Mouse (Mus musculus) cerebellum, adult 2 months (tissue): Measurements from ENCODE around the gene Timm8a2. TPM values are rescaled to one million over a fixed set of nuclear protein-coding genes. Genes with fewer than 3 reads are reported as not detected.

Experiments used
- DNase-seq, 2 experiments: peaks; one replicate each; pipeline ENCODE4 v3.0.0; 2021
- H3K27ac ChIP-seq: fragments of 200-500 bp; 2 replicates; pipeline ENCODE4 v1.5.1; 2012; ENCODE audit warnings: low read length, control low read depth, inconsistent platforms; ENCODE audit not compliant: insufficient read depth
- H3K27me3 ChIP-seq: fragments of 200-500 bp; 2 replicates; pipeline ENCODE4 v1.6.1; 2012; ENCODE audit warnings: inconsistent platforms, mild to moderate bottlenecking, low read length, moderate library complexity; ENCODE audit not compliant: control insufficient read depth, insufficient read depth
- H3K4me1 ChIP-seq: fragments of 200-500 bp; 2 replicates; pipeline ENCODE4 v1.6.1; 2011; ENCODE audit warnings: low read length; ENCODE audit not compliant: control insufficient read depth, insufficient read depth
- H3K4me3 ChIP-seq: fragments of 200-500 bp; replicated peaks from 2 replicates; pipeline ENCODE3; 2011; ENCODE audit warnings: mild to moderate bottlenecking, low read depth, low read length, control low read depth; ENCODE audit not compliant: insufficient read depth
- CTCF ChIP-seq: fragments of 200-500 bp; IDR thresholded peaks from 2 replicates; pipeline ENCODE4 v1.5.1; 2011; ENCODE audit warnings: low read depth, mild to moderate bottlenecking, control low read depth, low read length, moderate library complexity, borderline replicate concordance; ENCODE audit not compliant: insufficient read depth
- POLR2A ChIP-seq: fragments of 200-500 bp; IDR thresholded peaks from 2 replicates; pipeline ENCODE4 v1.6.1; 2011; ENCODE audit warnings: low read length, control low read depth, borderline replicate concordance; ENCODE audit not compliant: insufficient read depth
- WGBS: fragments of 180-500 bp; shearing (Covaris S2); methylation state at CpG from one replicate; pipeline ENCODE4 v1.1.7; 2018; 5-methylcytosine and 5-hydroxymethylcytosine counted together
- polyA plus RNA-seq: library from polyadenylated mRNA; depleted of rRNA; stranded (reverse); fragments of >200 nt; gene quantifications from 2 replicates; pipeline ENCODE4 v1.2.3, GENCODE M21; 2012; rRNA removed

The Timm8a2 gene
- 0.28 and 0.29 TPM in 2 replicates for polyA plus RNA-seq

- no peak for TF ChIP-seq CTCF
- no peak for TF ChIP-seq POLR2A
- no peaks in the 10 kb centered on the region for H3K27me3 ChIP-seq
- H3K4me1 ChIP-seq = no peaks in the 10 kb centered on the region
- no peak within 1 kb of the TSS for H3K27ac ChIP-seq
- H3K4me3 ChIP-seq = no peak within 1 kb of the TSS
- DNase-seq = no peak
- 90% methylated on average over 13 of the region's 13 CpGs for WGBS
Observed at GRCm38 (mm10) chr14:122034451-122034850, at the start of gene Timm8a2. Gene Timm8a2 (plus strand): TSS chr14:122034674.

- TF ChIP-seq CTCF = no peak
- no peak for TF ChIP-seq POLR2A
- WGBS = 87% methylated on average over 3 of the region's 3 CpGs
- no peak overlapping the region for H3K27ac ChIP-seq
- H3K27me3 ChIP-seq = no peaks in the 10 kb centered on the region
- no peak for DNase-seq
- no peak overlapping the region for H3K4me3 ChIP-seq
- peaks cover 4% of the 10 kb centered on the region for H3K4me1 ChIP-seq
Observed at GRCm38 (mm10) chr14:121985477-121985876, 49.0 kb upstream of the Timm8a2 start.

DNA sequence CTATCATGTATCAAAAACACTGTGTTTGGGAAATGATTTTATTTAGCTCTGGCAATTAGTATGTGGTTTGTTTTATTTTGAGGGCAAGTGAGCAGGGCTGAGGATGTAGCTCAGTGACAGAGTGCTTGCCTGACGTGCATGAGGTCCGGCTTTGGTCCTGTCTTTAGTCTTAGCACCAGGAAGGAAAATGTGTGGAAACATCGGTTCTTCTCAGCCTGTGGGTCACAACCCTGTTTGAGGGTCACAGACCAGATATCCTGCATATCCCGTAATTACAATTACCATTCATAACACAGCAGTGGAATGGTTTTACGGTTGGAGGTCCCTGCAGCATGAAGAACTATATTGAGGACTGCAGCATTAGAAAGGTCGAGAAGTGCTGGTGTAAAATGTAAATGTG, 48.4 kb upstream of the Timm8a2 start:
- Histone ChIP-seq H3K27ac (no peak overlapping the region), H3K4me3 (no peak overlapping the region), H3K4me1 (peaks cover 2% of the 10 kb centered on the region), H3K27me3 (no peaks in the 10 kb centered on the region)
- 93% methylated on average over 6 of the region's 6 CpGs for WGBS
- TF ChIP-seq POLR2A (no peak), CTCF (no peak)
- DNase-seq = no peak

DNA sequence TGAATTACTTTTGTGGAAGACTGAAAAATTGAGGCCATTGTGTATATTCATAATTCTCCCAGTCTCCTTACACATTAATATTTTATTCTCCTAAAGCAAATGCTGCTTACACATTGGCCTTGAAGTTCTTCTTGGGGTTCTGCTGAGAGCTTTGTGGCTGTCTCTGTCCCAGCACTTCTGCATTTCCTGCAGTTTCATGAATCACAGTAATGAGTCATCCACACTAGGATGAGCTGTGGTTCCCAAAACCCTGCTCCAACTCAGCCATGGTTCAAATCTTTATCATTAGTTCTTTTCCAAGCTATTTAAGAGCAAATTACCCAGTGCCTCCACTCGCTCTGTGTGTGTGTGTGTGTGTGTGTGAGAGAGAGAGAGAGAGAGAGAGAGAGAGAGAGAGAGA, 47.2 kb upstream of the Timm8a2 start:
- no peak for DNase-seq

GRCm38 (mm10) chr14:121987691-121988090, 46.8 kb upstream of the Timm8a2 start:
- H3K27me3 ChIP-seq = no peaks in the 10 kb centered on the region
- TF ChIP-seq POLR2A = no peak
- no peak for TF ChIP-seq CTCF
- 89% methylated on average over 4 of the region's 4 CpGs for WGBS
- H3K4me1 ChIP-seq = peaks cover 5% of the 10 kb centered on the region
- DNase-seq = no peak
- H3K27ac ChIP-seq = no peak overlapping the region
- no peak overlapping the region for H3K4me3 ChIP-seq

More for the DNA sequence above, 47.2 kb upstream of the Timm8a2 start:
- Histone ChIP-seq H3K4me1 (peaks cover 3% of the 10 kb centered on the region), H3K27me3 (no peaks in the 10 kb centered on the region), H3K4me3 (no peak overlapping the region), H3K27ac (no peak overlapping the region)
- WGBS = 100% methylated on average over 1 of the region's 1 CpGs
- TF ChIP-seq CTCF = no peak
- no peak for TF ChIP-seq POLR2A

GRCm38 (mm10) chr14:121989331-121989730, 45.1 kb upstream of the Timm8a2 start:
- TF ChIP-seq CTCF (no peak), POLR2A (no peak)
- peaks cover 5% of the 10 kb centered on the region for H3K4me1 ChIP-seq
- H3K27me3 ChIP-seq = no peaks in the 10 kb centered on the region
- no peak overlapping the region for H3K27ac ChIP-seq
- 97% methylated on average over 3 of the region's 3 CpGs for WGBS
- DNase-seq = no peak
- no peak overlapping the region for H3K4me3 ChIP-seq

DNA sequence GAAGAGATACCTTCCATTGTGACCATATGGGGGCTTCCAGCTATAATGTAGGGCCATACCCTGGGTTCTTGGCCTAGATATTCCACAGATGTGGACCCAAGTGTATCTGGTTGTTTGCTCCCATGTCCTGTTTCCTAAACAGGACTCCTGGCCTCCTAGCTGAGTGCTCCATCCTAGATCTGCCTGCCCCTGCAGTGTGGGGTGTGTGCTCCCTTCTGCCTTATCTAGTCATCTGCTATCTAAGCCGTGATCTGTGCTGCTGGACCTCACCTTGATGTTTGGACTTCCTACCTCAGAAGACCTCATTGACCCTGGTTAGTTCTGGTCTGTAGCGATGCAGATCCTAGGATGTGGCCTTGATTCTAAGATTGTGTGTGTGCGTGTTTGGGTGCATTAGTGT, 44.6 kb upstream of the Timm8a2 start:
- no peak for TF ChIP-seq POLR2A
- 96% methylated on average over 3 of the region's 3 CpGs for WGBS

DNA sequence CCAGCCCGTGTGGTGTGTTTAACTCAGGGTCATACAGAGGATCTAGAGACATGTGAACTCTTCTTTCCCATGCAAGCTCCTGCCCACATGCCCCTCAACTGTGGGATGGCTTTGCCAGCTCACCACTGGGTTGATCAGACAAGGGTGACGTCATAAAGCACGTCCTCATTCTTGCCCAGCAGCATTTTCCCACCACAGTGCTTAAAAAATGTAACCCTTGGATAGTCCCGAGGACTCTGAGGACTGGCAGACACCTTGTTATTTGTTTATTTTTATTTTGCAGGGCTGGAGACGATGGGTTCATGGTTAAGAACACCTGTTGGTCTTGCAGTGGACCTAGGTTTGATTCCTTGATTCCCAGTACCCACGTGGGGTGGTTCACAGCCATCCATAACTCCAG, 43.6 kb upstream of the Timm8a2 start:
- TF ChIP-seq POLR2A = no peak
- TF ChIP-seq CTCF = no peak
- Histone ChIP-seq H3K4me1 (peaks cover 5% of the 10 kb centered on the region), H3K4me3 (no peak overlapping the region), H3K27ac (no peak overlapping the region), H3K27me3 (no peaks in the 10 kb centered on the region)
- 90% methylated on average over 6 of the region's 6 CpGs for WGBS
- DNase-seq = no peak

More for the DNA sequence above, 44.6 kb upstream of the Timm8a2 start:
- no peak for DNase-seq
- Histone ChIP-seq H3K27me3 (no peaks in the 10 kb centered on the region), H3K27ac (no peak overlapping the region), H3K4me3 (no peak overlapping the region), H3K4me1 (peaks cover 5% of the 10 kb centered on the region)
